Mouse (Mus musculus) heart, adult 9 months (tissue): ENCODE measurements around the gene Pea15a.
A peak's percentile ranks its signal among the peaks of the same experiment; 100 is the strongest.
"Not testable (repeated sequence)": the region's sequence is repeated elsewhere in the genome, so short reads cannot be mapped to it uniquely, and the experiment has no call there.

Source experiments
- DNase-seq, 2 experiments: peaks; one replicate each; pipeline ENCODE4 v3.0.0; 2022; ENCODE audit warnings: low spot score in 2 of 2

Gene Pea15a

DNA sequence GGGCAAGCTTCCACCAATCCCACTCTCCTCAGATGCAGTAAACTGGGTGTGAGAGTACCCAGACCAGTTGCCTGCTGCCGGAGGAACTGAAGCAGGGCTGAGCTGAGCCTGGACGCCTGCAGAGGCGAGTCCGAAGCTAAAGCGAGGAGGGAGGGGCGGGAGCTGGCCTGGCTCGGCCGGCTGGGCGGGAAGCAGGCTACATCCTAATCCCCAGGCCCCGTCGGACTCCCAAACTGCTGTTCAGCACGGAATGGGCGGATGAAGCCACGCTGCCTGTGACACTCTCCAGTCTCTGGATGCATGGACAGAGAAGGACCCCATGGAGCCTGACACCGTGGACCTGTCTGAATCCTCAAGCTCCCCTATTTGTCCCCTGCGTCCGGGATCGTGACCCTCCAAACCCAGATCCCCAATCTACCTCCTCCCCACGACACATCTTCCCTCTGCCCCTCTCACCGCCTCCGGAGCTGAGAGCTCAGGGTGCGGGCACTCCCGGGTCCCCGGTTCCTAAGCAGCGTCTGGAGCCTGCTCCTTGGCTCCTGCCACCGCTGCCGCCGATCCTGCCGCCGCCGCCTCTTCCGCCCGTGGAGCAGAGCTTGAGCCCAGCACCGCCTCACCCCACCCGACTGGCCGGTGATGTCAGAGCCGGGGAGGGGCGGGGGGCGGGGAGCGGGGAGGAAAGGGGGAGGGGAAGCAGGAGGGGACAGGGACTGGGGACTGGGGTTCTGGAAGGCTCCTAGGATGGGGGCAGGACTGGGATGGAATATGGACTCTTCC, at the start of gene Pea15a:
Gene Pea15a, minus strand, starts transcription at position 664 of the 777 bp plus-strand sequence.
- DNase-seq: peak; percentile 87 to 89

DNA sequence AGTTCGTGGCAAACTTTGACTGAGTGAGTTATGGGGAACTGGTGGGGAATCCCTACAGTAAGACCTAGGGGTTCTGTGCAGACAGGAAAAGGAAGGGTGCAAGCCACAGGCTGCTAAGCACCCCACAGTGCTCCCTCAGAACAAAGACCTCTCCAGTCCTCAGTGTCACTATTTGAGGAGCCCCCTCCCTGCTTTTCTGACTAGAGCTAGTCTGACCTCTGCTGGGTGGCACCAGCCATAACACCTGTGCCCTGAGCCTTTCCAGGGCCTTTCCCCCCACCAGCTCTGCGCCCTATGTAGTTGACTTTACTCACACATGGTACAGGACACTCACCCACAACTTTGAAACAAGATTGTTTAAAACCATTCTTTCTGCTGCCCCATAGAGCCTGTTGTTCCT, 41.1 kb upstream of the Pea15a start:
- DNase-seq: no peak

GRCm38 (mm10) chr1:172247216-172247615, 40.6 kb upstream of the Pea15a start:
- no peak for DNase-seq

GRCm38 (mm10) chr1:172244645-172245044, 38.0 kb upstream of the Pea15a start:
- DNase-seq: not testable (repeated sequence)

GRCm38 (mm10) chr1:172243547-172244205, 37.1 kb upstream of the Pea15a start:
- no peak for DNase-seq

DNA sequence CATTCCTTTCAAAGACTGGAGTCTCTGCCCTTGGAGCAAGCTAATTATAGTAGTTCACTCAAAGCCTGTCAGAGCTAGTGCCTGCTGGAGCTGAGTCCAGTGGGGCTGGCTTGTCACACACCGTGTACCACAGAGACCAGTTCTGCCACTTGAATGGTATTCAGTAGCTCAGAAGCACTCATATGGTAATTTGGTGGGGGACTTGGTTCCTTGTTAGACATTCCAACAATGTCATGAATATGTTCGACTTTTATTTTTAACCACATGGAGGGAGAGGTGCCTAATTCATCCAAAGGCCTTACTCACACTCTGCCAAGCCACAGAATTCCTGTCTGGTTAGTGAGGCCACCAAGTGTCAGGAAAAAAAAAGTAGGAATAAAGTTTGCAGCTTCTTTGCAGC, 35.8 kb upstream of the Pea15a start:
- peak; percentile 53 to 60 for DNase-seq

- DNase-seq: peak in 1 of 2 experiments; percentile 21
Observed at GRCm38 (mm10) chr1:172240945-172241708, 34.5 kb upstream of the Pea15a start.

DNA sequence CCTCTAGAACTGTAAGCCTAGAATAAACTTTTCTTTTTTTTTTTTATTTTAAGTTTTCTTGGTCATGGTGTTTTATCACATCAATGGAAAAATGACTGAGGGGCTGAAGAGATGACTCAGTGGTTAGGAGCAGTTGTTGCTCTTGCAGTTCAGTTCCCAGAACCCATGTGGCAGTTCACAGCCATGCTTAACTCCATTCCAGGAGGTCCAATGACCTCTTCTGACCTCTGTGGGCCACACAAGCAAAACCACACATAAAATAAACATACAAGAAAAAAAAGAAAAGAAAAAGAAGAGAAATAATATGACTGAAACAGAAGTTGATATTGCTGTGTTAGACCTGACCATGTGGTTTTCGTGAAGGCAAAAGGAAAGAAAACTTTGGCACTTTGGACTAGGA, 22.6 kb upstream of the Pea15a start:
- DNase-seq: no peak

DNA sequence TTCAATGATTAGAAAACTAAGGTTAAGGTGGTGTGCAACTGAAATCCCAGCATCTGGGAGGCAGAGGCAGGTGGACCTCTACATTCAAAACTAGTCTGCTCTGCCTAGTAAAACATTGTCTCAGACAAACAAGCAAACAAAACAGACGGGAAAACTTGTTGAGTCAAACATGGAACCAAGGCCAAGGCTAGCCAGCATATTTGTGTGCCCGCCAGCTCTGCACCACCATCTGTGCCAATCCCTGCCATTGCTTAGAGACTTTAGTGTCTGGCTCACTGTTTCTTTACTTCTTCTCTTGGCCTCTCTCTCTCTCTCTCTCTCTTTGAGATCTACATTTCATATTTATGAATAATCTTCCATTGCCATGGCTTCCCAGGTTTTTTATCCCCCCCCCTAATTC, 21.6 kb upstream of the Pea15a start:
- no peak for DNase-seq

- DNase-seq: no peak
Observed at GRCm38 (mm10) chr1:172221297-172222063, 14.9 kb upstream of the Pea15a start.

GRCm38 (mm10) chr1:172220414-172220813, 13.8 kb upstream of the Pea15a start:
- DNase-seq: peak; percentile 91 to 92

GRCm38 (mm10) chr1:172219451-172220406, 13.1 kb upstream of the Pea15a start, which contains the start of gene Casq1:
TSS of gene Casq1 (minus strand) at chr1:172219868.
- DNase-seq: no peak

GRCm38 (mm10) chr1:172218164-172218910, 11.7 kb upstream of the Pea15a start:
- DNase-seq: no peak

- peak; percentile 93 to 94 for DNase-seq
Observed at GRCm38 (mm10) chr1:172217148-172217547, 10.5 kb upstream of the Pea15a start.

- DNase-seq: peak in 1 of 2 experiments; percentile 67
Observed at GRCm38 (mm10) chr1:172214748-172215147, 8.1 kb upstream of the Pea15a start.

GRCm38 (mm10) chr1:172213771-172214170, 7.2 kb upstream of the Pea15a start:
- no peak for DNase-seq

DNA sequence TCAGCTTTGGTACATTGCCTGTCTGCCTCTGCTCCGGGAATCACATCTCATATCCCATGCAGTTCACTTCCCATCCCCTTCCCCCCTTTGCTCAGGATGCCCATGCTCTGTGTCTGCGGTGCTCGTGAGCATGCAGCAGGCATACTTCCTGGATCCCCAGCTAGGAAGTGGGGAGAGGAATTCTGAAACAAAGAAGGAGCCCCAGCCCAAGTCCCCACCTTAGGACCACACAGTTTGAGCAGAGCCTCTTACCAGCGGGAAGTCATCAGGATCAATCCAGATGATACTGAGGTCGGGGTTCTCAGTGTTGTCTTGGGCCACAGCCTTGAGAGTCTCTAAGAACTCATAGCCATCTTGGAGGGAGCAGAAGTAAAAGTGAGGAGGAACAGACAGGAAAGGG, 6.2 kb upstream of the Pea15a start:
- no peak for DNase-seq

DNA sequence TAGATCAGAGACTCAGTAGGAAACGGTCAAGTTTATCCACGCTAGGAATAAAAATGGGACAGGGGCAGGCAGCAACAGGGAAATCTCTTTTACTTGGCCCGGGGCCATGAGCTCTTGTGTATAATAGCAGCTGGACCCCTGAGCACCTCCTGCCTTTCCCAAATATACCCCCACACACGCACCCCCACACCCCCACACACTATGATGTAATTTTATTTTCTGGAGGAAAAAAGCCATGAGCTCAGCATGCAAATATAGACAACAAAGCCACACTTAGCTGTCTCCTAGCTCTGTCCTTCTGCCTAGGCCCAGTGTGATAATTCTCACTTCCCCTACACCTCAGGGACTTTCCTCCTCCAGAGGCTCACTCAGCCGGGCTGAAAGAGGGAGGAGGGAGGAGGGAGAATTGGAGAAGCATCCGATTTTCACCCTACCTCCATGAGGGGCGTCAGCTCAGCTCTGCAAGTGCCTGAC, 544 bp upstream of the Pea15a start:
- DNase-seq: peak in 1 of 2 experiments; percentile 34

GRCm38 (mm10) chr1:172205741-172206087, 890 bp downstream of the Pea15a start:
- no peak for DNase-seq
